Mouse (Mus musculus) 3134 (cell line): ENCODE measurements around the gene Ppfibp1.

Source experiments
- DNase-seq: peaks from one replicate; pipeline ENCODE4 v3.0.0-alpha.2; 2011; ENCODE audit warnings: low spot score; ENCODE audit not compliant: insufficient read length; ENCODE audit errors: extremely low read depth

The Ppfibp1 gene

DNA sequence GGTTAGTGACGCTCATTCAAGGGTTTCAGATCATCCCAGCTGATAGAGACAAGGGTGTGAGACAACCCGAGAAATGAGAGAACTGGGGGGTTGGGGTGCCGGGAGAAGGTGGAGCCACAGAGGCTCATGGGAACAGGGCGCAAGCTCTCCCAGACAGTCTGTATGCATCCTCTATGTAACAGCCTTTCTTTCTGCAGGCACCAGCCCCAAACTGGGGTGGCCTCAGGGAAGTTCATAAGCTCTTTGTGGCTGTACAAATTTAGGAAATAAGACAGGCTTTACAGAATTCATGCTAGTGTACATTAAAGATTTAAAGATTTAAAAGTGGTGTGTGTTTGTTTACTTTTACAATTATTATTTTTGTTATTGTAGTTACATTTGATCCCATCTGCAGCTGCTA is 8.0 kb upstream of the Ppfibp1 start:
- DNase-seq = no peak

DNA sequence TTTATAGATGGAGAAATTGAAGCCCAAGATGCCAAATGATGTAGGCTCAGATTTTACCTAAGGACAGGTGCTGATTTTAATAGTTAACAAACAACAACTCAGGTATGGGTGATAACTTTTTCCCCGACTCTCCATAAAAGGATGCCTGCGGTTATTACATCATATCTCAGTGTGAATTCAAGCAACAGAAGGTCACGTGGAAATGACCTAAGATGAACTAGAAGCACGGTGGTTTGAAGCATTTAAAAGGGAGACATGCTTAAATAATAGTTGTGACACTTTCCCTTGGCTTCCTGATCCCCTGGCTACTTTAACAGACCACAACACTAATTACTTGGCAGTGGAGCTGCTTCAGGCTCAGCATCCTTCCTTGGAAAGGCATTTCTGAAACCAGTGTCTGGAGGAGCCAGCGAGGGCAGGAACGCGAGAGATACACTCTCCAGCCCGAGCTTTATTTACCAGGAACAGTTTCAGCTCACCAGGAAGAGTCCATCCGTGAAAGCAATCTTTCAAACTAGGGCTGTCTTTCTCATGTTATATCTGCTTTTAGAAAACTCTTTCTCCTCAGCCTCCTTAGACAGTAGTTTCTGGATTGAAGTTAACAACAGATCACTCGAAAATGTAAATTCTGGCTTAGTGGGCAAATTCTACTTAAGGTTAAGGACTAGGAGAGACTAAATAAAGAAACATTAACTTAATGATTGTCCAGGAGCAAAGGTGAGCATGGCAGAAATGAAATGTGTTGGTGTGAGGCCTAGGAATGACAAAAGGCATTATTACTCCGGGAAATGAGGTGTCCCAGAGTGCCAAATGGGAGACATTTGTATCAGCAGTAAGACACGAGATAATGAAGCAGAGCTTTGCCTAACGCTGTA is 6.2 kb upstream of the Ppfibp1 start:
- DNase-seq = no peak

DNA sequence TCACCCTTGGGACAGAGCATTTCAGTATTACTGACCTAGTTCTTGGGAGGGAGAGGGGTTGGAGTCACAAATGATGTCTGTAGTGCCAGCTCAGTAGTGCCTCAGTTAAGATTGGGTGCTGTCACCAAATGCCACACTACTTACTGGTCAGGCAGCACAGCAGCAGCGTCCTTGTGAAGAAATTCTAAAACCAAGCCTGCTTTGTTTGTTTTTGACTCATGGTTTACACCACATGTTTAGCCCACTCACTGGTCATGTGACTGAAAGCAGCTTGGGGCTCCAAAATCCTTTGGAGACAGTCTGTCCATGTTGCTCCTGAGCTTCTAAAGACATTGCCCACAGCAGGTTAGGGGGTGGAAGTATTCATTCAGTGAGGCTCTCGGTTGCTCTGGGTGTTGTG is 4.9 kb upstream of the Ppfibp1 start:
- DNase-seq = no peak

DNA sequence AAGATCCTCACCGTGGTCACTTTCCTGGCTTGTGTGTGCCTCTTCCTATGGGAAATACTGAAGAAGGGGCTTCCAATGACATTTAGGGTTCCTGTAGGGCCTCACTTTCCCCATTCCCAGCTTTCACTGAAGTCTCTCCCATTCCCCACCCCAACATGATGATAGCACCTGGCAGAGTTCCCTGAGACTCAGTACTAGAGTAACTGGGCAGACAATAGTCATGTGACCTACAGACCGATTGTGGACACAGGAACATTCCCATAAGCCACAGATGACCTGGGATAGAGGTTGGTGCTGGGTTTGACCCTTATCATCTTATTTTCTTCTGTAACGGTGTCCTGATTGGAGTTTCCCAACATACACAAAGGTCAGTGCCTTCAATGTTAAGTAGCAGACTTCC is 4.1 kb upstream of the Ppfibp1 start:
- no peak for DNase-seq

DNA sequence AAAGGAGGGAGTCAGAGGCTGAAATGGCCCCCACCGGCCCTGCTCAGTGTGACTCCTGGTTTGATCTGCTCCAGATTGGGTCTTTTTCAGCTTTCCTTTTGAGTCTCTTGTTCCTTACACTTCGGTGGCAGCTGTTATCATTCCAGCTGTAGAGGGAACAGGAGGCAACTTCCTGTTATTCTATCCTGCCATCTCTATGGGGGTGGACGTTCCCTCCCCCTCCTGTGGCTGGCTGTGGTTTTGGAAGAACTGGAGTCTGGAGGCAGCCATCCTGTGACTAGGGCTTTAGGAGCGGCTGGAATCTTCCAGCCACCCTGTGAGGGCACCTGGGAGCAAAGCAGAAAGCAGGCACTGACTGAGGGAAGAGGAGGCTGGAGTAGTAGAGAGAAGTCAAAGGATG is 3.4 kb upstream of the Ppfibp1 start:
- peak; percentile 81 for DNase-seq

DNA sequence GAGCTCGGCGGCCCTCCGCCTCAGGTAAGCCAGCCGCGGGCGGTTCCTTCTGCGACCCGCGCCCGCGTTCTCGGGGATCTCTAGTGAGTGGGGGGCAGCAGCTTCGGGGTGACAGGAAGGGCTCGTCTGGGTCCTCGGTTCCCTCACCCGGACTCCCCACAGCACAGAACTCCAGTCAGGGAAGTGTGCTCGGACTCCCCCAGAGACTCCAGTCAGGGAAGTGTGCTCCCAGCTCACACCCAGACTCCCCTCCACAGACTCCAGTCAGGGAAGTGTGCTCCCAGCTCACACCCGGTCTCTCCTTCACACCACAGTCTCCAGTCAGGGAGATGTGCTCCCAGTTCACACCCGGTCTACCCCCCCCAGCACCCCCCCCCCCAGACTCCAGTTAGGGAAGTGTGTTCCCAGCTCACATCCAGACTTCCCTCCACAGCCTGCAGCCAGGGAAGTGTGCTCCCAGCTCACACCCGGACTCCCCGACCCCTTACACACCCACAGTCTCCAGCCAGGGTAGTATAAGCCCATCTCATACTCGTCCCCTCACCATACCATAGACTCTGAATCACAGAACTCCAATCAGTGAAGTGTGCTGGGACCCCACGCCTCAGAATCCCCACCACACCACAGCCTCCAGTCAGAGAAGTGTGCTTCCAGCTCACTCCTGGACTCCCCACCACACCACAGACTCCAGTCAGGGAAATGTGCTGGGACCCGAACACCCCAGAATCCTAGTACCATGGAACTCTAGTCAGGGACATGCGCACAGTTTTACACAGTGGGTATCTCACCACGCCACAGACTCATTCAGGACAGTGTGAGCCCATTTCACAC is 588 bp downstream of the Ppfibp1 start:
- no peak for DNase-seq

DNA sequence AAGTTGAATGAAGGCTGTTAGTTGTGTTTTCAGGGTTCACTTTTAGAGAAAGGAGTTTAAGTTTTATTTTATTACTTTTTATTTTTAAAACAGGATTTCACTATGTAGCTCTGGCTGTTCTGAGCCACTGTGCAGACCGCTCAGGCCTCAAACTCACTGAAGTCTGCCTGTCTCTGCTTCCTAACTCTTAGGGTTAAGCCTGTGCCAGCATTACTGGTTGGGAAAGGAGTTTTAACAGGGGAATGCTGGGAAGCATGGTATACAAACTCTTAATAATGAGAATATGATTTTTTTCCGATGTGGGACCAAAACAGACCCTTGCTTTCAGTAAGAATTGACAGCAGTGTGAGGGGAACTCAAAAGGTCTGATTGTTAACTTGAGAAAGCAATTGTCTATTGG is 1.9 kb downstream of the Ppfibp1 start:
- DNase-seq = no peak

DNA sequence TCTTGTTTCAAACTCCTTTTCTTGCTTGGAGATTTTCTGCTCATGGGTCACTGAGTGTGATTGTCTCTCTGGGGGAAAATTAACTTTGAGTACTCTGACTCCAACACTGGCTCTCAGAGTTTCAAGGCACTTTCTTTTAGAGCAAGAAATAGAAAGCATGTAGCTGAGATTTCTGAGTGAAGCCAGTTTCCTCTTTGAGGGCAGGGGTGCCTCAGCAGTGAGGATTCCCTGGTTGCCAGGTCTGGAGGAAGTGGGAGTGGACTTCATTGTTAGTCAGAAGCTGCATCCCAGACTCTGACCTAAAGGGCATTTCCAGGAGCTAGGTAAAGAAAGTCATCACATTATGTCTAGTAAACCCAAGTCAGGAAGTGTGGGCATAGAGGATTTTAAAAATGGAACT is 2.3 kb downstream of the Ppfibp1 start:
- DNase-seq = no peak

DNA sequence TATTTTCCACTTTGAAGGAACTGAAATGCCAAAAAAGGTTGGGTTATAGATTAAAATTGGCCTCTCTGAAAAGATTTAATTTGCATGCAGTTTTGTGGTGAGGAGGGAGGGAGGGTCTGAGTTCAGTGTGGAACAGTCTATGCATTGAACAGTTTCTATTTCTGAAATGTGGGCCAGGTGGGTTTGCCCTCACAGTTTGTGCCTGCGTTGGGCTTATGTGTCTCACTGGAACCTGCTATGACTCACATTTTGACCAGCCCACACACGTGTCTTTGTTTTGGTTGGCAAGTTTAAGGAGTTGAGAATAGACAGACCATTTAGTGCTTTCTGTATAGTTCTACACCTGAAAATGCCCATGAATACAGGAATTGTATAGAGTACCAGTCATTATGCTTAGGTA is 5.6 kb downstream of the Ppfibp1 start:
- DNase-seq = no peak

DNA sequence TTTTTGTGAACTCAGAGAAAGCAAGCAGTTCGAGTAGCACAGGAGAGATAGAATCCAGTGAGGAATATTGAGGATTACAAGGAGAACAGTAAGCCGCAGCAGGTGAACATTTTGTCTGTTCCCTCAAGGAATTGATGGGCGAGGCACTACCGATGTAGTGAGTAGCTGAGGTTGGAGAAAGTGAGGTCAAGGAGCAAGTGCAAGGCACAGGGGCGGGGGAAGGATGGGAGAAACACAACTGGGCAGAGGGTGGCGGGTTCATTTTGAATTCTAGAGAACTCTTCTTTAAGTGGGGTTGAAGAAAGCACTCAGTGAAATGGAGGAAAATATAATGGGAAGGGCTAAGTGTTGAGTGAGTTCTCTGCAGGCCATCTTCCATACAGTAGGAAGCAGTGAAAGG is 10.4 kb downstream of the Ppfibp1 start:
- DNase-seq = no peak

DNA sequence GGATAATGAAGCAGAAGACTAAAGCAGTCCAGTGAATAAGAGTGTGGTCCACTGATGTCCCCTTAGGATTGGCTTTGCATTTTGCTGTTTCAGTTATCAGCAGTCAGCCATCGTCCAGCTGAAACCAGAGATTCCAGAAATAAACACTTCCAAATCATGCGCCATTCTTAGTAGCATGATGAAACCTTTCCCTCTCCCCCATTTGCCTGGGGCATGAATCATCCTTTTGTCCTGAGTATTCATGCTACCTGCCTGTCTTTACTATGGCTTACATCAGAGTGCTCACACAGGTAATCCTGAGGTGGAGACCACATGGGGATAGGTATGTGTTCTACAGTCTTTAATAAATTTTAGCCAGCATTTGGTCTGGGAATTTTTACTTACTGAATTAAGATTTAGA is 11.4 kb downstream of the Ppfibp1 start:
- no peak for DNase-seq

DNA sequence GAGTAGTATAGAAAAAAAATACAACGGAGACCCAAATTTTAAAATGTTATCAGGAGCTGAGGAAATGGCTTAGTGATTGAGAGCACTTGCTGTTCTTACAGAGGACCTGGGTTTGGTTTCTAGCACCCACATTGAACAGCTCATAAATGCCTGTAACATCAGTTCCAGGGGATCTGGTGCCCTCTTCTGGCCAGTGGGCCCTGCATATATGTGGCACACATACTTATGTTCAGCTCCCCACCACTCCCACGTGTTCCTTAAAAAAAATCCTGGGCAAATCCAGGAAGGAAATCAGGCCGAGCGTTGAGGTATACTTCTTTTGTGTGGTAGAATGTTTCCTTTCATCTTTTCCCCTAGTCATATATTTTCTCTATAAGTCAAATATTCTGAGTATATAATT is 13.6 kb downstream of the Ppfibp1 start:
- DNase-seq = no peak

DNA sequence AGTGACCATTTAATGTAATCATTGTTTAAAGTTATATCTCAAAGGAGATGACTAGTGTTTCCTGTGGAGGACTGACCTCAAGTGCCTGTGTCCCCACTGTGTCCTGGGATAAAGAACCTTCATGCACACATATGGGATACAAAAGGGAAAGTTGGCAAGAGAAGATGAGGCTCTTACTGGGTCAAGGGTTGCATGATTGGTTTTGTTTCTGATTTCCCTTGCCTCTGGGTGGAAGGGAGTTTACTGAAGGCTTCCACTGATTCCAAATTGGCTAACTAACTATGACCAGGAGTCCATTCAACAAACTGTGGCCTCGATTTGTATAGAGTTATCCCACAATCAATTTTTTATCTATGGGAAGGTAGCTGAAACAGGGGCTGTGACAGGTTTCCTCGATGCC is 15.3 kb downstream of the Ppfibp1 start:
- no peak for DNase-seq

DNA sequence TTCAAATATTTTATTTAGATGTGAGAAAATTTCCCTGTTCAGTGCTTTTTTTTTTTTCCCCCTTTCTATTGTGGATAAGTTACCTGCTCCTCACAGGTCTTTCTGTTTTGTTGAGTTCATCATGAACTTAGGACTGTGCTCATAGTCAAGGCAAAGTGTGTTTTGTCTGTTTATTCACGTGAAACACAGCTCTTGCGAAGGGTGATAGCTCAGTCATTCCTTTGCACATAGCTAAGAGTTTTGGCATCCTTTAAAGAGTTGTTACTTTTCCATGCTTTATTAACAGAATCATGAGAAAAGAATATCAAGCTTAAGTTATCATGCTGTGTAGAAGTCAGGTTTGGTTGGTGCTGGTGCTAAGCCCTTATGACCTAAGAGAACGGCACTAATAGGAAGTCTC is 16.4 kb downstream of the Ppfibp1 start:
- DNase-seq = no peak

DNA sequence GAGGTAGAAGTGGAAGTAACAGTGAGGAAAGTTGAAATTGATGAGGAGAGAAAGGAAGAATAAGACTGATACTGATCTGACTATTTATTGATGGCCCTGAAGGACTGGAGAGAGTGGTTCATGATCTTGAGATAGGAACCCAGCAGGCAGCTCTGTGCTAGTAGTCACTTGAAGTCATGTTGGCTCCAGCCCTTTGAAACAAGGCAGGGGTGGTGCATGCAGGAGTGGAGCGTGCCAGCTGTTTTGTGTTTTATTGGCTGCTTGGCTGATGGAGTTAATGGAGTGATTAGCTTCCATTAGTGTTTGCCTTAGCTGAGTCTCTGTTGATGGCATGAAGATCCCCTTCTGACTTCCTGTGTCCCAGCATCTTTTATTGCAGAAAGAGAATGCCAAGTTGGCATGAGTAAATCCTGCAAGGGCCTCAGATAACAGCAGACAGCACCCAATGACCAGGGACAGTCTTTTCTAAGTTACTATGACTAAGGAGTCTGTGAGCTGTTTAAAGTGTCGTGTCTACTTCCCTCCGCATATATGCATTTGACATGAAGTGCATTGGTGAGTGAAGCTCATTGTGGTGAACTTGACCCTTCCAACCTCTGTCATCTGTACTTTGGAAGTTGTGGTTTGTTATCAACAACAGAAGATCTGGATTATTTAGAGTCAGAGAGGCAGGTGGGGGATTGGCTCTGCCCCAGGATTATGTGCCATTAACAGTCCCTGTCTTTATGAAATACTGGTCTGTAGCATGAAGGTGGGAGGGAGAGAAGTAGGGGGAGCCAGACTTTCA is 17.9 kb downstream of the Ppfibp1 start:
- no peak for DNase-seq

DNA sequence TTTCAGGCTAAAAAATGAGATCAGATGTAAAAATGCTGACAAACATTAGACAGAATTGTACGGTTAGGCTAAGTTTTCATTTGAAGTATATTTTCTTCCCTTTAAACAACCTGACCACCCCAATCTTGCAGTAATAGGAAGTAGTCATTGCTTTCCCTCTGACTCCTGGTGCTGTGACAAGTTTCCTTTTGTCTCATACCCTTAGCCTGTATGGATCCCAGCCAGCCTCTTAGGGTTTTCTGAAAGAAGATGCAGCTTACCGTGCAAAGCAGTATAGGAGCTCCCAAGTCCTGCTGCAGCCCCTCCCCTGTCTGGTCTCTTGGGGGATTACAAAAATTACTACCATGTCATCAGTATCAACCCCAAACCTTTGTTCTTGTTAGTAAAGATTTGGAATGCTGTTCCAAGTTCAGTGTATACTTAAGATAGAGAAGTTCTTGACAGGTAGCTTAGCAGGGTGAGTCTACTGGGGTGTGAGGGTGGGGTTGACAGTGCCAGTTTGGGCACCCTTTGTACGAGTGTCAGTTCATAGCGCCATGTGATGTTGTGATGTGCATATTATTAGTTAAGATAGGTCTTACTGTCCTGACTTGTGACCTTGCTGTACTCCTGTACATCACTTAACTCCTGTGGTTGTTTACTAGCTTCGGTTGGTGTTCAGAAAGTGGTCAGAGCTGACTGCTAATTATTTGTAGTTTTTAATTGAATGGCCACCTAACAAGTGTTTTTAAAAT is 18.9 kb downstream of the Ppfibp1 start:
- DNase-seq = no peak

DNA sequence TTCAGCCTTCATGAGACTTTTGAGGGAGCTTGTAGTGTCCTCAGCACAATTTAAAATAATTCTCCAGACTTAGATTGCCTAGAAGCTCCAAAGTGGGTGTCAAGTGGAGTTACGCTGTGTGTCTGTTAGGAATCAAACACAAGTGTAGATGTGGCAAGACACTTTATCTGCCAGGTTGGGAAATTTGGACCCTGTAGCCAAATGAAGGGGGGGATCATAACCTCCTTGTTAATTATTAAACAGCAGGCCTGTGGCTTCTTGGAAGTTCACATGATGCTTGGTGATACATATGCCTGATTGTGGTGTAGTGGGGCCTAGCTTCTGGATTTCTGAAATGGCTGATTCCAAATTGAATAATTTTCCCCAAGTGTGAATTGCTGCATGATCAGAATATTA is 19.5 kb downstream of the Ppfibp1 start:
- no peak for DNase-seq

DNA sequence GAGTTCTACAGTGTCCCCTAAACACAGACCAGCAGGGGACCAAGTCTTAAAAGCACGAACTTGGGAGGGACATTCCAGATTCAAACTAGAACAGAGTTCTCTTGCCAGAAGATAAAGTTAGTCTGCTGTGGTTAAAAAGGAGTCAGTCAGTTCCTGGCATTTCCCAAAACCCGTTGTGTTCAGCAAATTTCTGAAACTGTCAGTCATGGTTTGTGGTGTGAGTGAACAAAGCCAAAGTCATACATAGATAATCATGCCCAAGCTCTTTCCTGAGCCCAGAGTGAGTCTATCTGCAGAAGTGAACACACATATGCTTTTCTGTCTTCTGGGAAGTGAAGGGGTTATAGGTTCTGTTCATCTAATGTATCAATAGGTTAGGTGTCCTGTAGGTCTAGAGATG is 20.5 kb downstream of the Ppfibp1 start:
- DNase-seq = peak; percentile 62

DNA sequence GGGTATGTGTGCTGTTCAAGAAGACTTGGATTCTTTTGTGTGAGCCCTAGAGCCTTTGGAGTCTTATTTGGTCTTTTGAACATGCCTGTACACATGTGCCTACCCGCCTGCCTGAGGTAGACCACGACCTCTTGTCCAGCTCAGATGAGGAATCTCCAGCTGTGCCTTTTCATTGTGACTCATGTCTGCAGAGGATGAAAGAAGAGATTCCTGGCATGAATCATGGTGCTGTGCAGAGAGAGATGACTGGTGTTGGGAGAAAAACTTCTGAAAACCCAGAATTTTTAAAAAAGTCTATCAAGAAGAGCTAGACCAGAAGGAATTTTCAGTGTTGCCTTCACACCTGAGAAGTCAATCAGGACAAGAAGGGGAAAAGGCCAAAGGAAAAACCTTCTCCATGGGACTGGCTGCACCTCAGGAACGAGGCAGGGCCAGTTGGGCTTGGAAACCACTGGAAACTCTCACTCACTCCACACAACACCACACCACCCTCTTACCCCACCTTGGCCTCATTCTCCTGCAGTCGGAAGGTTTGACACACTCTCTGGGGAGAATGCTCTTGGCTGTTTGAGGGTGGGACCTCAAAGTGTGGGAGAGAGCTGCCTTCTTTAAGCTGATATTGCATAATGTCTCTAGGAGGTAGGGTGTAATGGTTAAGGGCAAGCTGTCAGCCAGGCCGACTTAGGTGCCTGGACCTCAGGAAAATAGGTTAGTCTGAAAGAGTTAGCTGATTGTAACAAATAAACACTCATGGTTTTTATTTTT is 21.6 kb downstream of the Ppfibp1 start:
- peak; percentile 83 for DNase-seq

DNA sequence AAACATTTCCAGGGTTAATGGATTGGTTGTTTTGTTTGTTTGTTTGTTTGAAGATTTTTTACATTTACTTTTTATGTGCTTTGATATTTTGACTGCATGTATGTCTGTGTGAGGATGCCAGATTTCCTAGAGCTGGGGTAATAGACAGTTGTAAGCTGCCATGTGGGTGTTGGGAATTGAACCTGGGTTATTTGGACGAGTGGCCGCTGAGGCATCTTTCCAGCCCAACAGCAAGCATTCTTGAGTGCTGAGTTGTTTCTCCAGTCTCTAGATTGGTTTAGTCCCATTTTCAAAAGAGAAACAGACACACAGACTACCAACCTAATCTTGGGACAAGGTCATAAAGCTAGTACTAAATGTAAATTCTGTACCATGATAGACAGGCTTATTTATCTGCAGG is 22.5 kb downstream of the Ppfibp1 start:
- DNase-seq = peak; percentile 42
